Mouse (Mus musculus) left cerebral cortex, postnatal 36 days (tissue): ENCODE measurements at regions not wholly inside any gene's neighbourhood (a gene's known extent, or its start where the extent isn't known, plus 50 kb on each side); places are given as distances from the start of the nearest gene placed in this dataset.

Experiments
- DNase-seq, 2 experiments: peaks; one replicate each; pipeline ENCODE4 v3.0.0; 2021 to 2022; ENCODE audit warnings: low spot score in 2 of 2, mixed read lengths in 1 of 2
- intact Hi-C: fragments of 180-260 bp; cut with DNase I; formaldehyde crosslinking; loops from one replicate; pipeline ENCODE4 v1.15.1; 2025

DNA sequence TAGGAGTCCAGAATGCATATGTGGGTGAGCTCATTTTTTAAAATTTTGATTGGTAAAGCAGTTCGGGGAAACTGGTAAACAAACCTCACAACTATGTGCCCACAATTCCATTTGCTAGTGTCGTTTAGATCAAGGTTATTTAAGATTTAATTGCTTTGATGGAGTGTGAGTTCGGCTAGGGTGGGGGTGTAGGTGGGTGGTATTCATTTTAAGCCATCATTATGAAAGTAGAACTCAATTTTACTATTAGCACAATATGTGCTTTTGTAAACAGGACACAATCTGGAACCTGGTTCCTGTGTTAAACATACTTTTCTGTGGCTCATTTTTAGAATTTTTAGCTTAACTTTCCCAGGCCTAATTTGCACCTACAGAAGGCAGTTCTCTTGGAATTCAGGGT lies 86.5 kb downstream of the Kcna4 start:
- no peak for DNase-seq
- intact Hi-C loops: no loop called here

- intact Hi-C loops: no loop called here
These were observed 102.4 kb downstream of the Kcna4 start for GRCm38 (mm10) chr2:107392821-107393220.

DNA sequence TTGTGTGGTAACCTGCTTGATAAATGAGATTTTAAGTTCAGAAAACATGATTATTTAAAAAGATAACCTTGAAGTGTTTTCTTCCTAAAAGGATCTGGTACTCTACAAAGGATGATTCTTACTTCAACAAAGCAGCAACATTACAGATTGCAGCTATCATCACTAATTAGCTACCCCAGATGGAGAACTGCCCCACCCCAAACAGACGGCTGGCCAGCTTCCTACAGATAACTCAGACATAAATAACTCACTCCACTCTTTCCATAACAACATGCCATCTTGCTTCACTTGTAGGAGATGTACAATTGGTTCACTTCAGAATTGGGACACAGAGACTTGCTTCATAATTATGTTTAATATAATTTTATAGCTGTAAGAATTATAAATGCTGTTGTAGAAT lies 110.0 kb downstream of the Kcna4 start:
- intact Hi-C loops: no loop called here
- DNase-seq: peak in 1 of 2 experiments; percentile 11

More at GRCm38 (mm10) chr2:107392821-107393220, 102.4 kb downstream of the Kcna4 start:
- peak; percentile 17 to 19 for DNase-seq
